Mouse (Mus musculus): ENCODE results near the gene Hs6st3. TPM values are rescaled to one million over a fixed set of nuclear protein-coding genes. Genes with fewer than 3 reads are reported as not detected.

Gene Hs6st3
- total and polyA plus RNA-seq, 3 experiments: not detected

DNA sequence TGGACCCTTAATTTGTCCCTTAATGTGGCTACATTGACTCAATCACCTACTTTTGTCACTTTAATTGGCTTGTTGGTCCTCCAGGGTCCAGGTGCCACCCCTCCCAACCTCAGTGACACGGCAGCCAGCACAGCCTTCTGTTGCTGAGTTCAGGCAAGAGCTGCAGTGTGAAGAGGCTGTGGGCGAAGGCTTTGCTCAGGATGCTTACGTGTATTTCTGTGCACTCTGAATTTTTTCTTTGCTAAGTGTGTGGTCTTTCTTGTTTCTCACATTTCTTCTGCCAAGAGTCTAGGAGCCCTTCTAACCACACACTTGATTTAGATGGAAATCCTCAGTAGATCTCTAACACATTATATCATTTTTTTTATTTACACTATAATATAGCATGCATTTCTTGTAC is 168.3 kb downstream of the Hs6st3 start:
- H3K79me2 ChIP-seq (replicated peaks; ENCODE audit: control insufficient read depth, extremely low read depth, insufficient read depth, poor library complexity, severe bottlenecking): no peaks in the 10 kb centered on the region
- no peak overlapping the region for H3K4me3 ChIP-seq (replicated peaks in 1 of 3; ENCODE audit: low read depth in 2 of 3, low read length in 2 of 3, poor library complexity in 1 of 3)
- H3K36me3 ChIP-seq (replicated peaks in 1 of 2; ENCODE audit: control insufficient read depth in 1 of 2, insufficient read depth in 1 of 2, low read length in 1 of 2): no peaks in the 10 kb centered on the region
- dilution Hi-C loops (cut with MboI; ENCODE audit: extremely low pct_ligation_motif_present, extremely low pct_unique_long_range_greater_than_20kb, low sequenced_read_pairs): no loop called here
- no peak overlapping the region for H3K9ac ChIP-seq (ENCODE audit: insufficient read depth, low read depth)
- in situ Hi-C loops (cut with MboI; ENCODE audit: low pct_ligation_motif_present, low pct_unique_long_range_greater_than_20kb, low sequenced_read_pairs): no loop called here
- TF ChIP-seq ZC3H11A (IDR thresholded peaks at IDR 0.05; ENCODE audit: low read depth, low read length) (no peak), ETS1 (conservative IDR thresholded peaks at IDR 0.05; ENCODE audit: low read depth, low read length) (no peak), RCOR1 (conservative IDR thresholded peaks at IDR 0.05; ENCODE audit: low read depth, low read length) (no peak), EP300 (IDR thresholded peaks at IDR 0.05; ENCODE audit: low read length) (no peak), ELF1 (IDR thresholded peaks at IDR 0.05; ENCODE audit: low read depth, low read length) (no peak), POLR2AphosphoS2 (IDR thresholded peaks at IDR 0.05; ENCODE audit: low read depth, low read length) (no peak)
- no peak overlapping the region for H3K27ac ChIP-seq (ENCODE audit: insufficient read depth, low read depth)
- H3K27me3 ChIP-seq (replicated peaks): no peaks in the 10 kb centered on the region
- H3K4me2 ChIP-seq (ENCODE audit: insufficient read depth, low read depth, poor library complexity, severe bottlenecking): no peak overlapping the region
- DNase-seq (ENCODE audit: extremely low read depth): no peak
- peaks cover 9% of the 10 kb centered on the region for H3K9me3 ChIP-seq (replicated peaks; ENCODE audit: low read length)
- peaks cover 0 to 6% of the 10 kb centered on the region in 2 experiments; a peak in 1 of 4 replicates for H3K4me1 ChIP-seq (ENCODE audit: control insufficient read depth in 1 of 2, insufficient read depth in 2 of 2)

DNA sequence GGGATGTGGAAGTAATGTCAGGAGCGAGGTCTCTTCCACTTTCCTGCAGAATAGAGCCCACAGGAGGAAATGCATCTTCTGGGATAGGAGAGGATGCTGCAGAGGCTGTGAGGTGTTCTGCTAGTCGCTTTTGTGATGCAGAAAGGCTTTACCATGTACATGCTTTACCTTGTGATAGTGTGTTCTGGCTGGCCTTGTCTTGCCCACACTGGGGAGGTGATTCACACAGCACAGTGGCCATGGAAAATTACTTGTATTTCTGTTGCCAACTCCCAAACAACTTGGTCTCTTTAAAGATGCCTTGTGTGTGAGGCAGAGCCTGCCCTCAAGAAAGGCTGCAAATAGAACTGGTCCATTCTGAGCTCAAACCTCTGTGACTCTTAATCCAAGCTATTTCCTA is 180.2 kb downstream of the Hs6st3 start:
- DNase-seq (ENCODE audit: extremely low read depth): no peak
- Histone ChIP-seq H3K9ac (ENCODE audit: insufficient read depth, low read depth) (no peak overlapping the region), H3K27ac (ENCODE audit: insufficient read depth, low read depth) (no peak overlapping the region), H3K4me3 (replicated peaks in 1 of 3; ENCODE audit: low read depth in 2 of 3, low read length in 2 of 3, poor library complexity in 1 of 3) (no peak overlapping the region), H3K79me2 (replicated peaks; ENCODE audit: control insufficient read depth, extremely low read depth, insufficient read depth, poor library complexity, severe bottlenecking) (no peaks in the 10 kb centered on the region), H3K4me1 (ENCODE audit: control insufficient read depth in 1 of 2, insufficient read depth in 2 of 2) (no peaks in the 10 kb centered on the region), H3K36me3 (replicated peaks in 1 of 2; ENCODE audit: control insufficient read depth in 1 of 2, insufficient read depth in 1 of 2, low read length in 1 of 2) (no peaks in the 10 kb centered on the region), H3K9me3 (replicated peaks; ENCODE audit: low read length) (peaks cover 4% of the 10 kb centered on the region), H3K4me2 (ENCODE audit: insufficient read depth, low read depth, poor library complexity, severe bottlenecking) (no peak overlapping the region), H3K27me3 (replicated peaks) (no peaks in the 10 kb centered on the region)
- dilution Hi-C loops (cut with MboI; ENCODE audit: extremely low pct_ligation_motif_present, extremely low pct_unique_long_range_greater_than_20kb, low sequenced_read_pairs): no loop called here
- in situ Hi-C loops (cut with MboI; ENCODE audit: low pct_ligation_motif_present, low pct_unique_long_range_greater_than_20kb, low sequenced_read_pairs): no loop called here
- no peak for TF ChIP-seq RCOR1 (conservative IDR thresholded peaks at IDR 0.05; ENCODE audit: low read depth, low read length)
- TF ChIP-seq RAD21 (IDR thresholded peaks at IDR 0.05; ENCODE audit: low read depth, low read length): no peak
- no peak for TF ChIP-seq USF1 (IDR thresholded peaks at IDR 0.05; ENCODE audit: low read depth, low read length)
- TF ChIP-seq SIN3A (IDR thresholded peaks at IDR 0.05; ENCODE audit: low read length): no peak
- no peak for TF ChIP-seq IRF4 (IDR thresholded peaks at IDR 0.05; ENCODE audit: low read depth, low read length)
- TF ChIP-seq MAX (IDR thresholded peaks at IDR 0.05; ENCODE audit: low read length): no peak
- TF ChIP-seq MXI1 (IDR thresholded peaks at IDR 0.05; ENCODE audit: low read depth, low read length): no peak
- TF ChIP-seq ZNF384 (IDR thresholded peaks at IDR 0.05; ENCODE audit: low read depth, low read length): no peak
- no peak for TF ChIP-seq MYC (IDR thresholded peaks at IDR 0.05; ENCODE audit: low read depth, low read length)
- TF ChIP-seq NELFE (IDR thresholded peaks at IDR 0.05; ENCODE audit: low read depth, low read length): no peak
- TF ChIP-seq JUN (IDR thresholded peaks at IDR 0.05; ENCODE audit: insufficient read depth, low read depth, low read length): no peak
- TF ChIP-seq KAT2A (IDR thresholded peaks at IDR 0.05; ENCODE audit: insufficient replicate concordance, low read length): no peak
- TF ChIP-seq EP300 (IDR thresholded peaks at IDR 0.05; ENCODE audit: low read length): no peak
- no peak for TF ChIP-seq NRF1 (IDR thresholded peaks at IDR 0.05; ENCODE audit: low read depth, low read length)
- TF ChIP-seq POLR2AphosphoS2 (IDR thresholded peaks at IDR 0.05; ENCODE audit: low read depth, low read length): no peak
- TF ChIP-seq POLR2A (IDR thresholded peaks at IDR 0.05; ENCODE audit: low read depth, low read length): no peak
